Mouse (Mus musculus) G1E (cell line): ENCODE measurements around the gene Dnase1.

Source experiments
- CTCF ChIP-seq: IDR thresholded peaks from 2 replicates; pipeline ENCODE4 v1.5.1; 2012; ENCODE audit warnings: low read depth, low read length, inconsistent platforms, mixed read lengths
- GATA1 ChIP-seq: IDR thresholded peaks from 2 replicates; pipeline ENCODE4 v1.6.1; 2012; ENCODE audit warnings: borderline replicate concordance, low read length, inconsistent platforms, mixed read lengths
- GATA2 ChIP-seq: IDR thresholded peaks from 2 replicates; pipeline ENCODE4 v1.6.1; 2012; ENCODE audit warnings: low read depth, low read length, inconsistent platforms, borderline replicate concordance
- POLR2AphosphoS5 ChIP-seq: IDR thresholded peaks from 2 replicates; pipeline ENCODE4 v1.6.1; 2012; ENCODE audit warnings: low read depth, low read length, inconsistent platforms; ENCODE audit not compliant: insufficient replicate concordance
- TAL1 ChIP-seq: conservative IDR thresholded peaks from 2 replicates; pipeline ENCODE4 v1.6.1; 2012; ENCODE audit warnings: low read depth, low read length, inconsistent platforms, mixed read lengths

GRCm38 (mm10) chr16:4012882-4013570 lies 23.7 kb upstream of the Dnase1 start:
- TF ChIP-seq CTCF (no peak), GATA1 (no peak), GATA2 (no peak), POLR2AphosphoS5 (no peak), TAL1 (no peak)
